Mouse (Mus musculus): ENCODE data around the gene Ddx23. TPM values are rescaled to one million over a fixed set of nuclear protein-coding genes. Genes with fewer than 3 reads are reported as not detected.

The Ddx23 gene
- polyA plus RNA-seq, 1 experiment from 2014 or later = 109 TPM

DNA sequence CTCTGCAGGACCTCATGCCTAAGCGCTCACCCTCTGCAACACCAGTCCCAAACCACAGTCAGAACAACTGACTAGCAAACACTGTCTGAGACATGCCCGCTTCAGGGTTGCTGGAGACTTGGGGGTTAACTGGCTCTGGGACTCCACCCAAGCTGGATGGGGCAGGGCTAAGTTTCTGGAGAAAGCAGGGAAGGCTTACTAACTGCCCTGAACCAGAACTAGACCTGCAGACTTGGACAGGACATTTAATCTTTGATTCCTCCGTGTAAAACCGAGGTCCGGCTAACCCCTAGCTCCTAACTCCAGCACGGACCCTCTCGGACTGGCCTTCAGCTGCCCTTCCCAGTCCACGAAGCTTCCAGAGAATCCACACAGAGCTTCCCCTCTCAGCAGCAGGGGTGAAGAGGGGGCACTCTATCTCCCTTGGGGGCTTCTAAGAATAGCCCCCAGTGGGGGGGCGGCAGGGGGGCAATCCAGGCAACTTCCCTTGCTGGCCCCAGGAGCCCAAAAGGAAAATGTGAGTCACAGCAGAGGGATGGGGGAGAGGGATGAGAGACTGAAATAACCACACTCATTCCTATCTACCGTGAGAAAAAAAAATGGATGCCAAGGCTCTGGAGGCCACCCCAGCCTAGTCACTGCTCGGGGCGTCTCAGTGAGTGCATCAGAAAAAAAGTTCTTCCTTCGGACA, 60.4 kb downstream of the Ddx23 start:
- ATAC-seq = peak; percentile 51
- TF ChIP-seq CTCF (IDR thresholded peaks at IDR 0.05) = no peak
- in situ Hi-C loops (cut with MboI; ENCODE audit: low pct_unique_long_range_greater_than_20kb) = no loop called here
- H3K27me3 ChIP-seq = no peaks in the 10 kb centered on the region
- CTCF ChIA-PET = interaction anchor here (0.8 to 2.9 kb wide), 3 partner anchors 22 to 30 kb away, joined by 3 to 12 read pairs (median 9); no protein-coding TSS in a partner anchor
- POLR2A ChIA-PET = interaction anchor here (0.7 to 1.1 kb wide), 4 partner anchors 10 to 79 kb away, joined by 3 to 5 read pairs (median 4); no protein-coding TSS in a partner anchor
- peak; percentile 59 for DNase-seq (ENCODE audit: low read depth, low spot score)

DNA sequence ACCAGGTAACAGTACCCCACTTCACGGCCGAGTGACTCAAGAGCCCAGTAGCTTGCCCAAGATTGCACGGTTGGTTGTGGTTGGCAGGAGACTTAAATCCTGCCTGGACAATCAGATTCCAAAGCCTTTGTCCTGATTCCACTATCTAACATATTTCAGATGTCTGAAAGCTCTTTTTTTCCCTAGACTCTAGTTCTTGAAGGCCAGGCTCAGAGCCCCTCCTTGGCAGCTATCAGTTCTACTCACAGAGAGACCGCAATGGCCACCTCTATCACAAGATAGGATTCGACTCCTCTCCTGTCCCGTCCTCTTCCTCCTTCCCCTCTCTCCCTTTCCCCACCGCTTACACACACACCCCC, 60.9 kb downstream of the Ddx23 start:
- ChIA-PET POLR2A (interaction anchor here (0.7 to 1.1 kb wide), 4 partner anchors 10 to 79 kb away, joined by 3 to 5 read pairs (median 4); no protein-coding TSS in a partner anchor), CTCF (interaction anchor here (0.8 to 1.7 kb wide), 3 partner anchors 15 to 30 kb away, joined by 3 to 9 read pairs (median 7); no protein-coding TSS in a partner anchor)
- in situ Hi-C loops (cut with MboI; ENCODE audit: low pct_unique_long_range_greater_than_20kb) = no loop called here
- ATAC-seq = no peak
- TF ChIP-seq CTCF (IDR thresholded peaks at IDR 0.05) = no peak
- H3K27me3 ChIP-seq = no peaks in the 10 kb centered on the region
- no peak for DNase-seq (ENCODE audit: low read depth, low spot score)

DNA sequence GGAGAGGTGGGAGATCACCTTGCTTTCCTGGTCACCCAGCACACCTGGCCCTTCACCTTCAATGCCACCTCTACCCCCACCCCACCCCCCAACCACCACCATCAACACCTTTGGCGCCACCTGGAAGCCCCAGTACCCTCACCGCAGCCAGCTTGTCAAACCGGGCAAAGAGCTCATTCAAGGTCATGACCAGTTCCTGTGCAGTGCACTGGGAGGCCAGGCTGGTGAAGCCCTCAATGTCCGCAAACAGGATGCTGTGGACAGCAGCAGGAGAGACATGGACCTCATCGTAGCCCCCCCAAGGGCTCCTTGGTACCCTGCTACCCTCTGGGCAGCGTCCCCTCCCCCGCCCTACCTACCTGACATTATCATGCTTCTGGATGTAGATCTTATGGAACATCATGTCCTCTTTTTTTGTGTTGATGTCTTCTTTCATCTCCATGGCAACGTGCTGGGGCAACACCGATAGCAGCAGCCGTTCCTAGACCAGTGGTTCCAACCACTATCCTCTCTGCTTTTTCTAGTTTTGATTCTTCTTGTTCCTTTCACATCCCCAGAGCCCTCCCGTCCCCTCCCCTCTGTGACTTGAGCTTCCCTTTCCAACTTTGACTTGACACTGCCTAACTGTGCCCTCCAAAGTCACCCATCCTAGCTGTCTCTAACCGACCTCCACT, 62.5 kb downstream of the Ddx23 start:
- DNase-seq (ENCODE audit: low read depth, low spot score) (no peak), ATAC-seq (no peak)
- POLR2A ChIA-PET = interaction anchor here (1.0 to 1.3 kb wide), 3 partner anchors 10 kb away, joined by 4 read pairs; partner anchors contain the start of gene Adcy6
- CTCF ChIA-PET = interaction anchor here (1.7 kb wide), 1 partner anchor 17 kb away, joined by 7 read pairs; no protein-coding TSS in a partner anchor
- TF ChIP-seq CTCF (IDR thresholded peaks at IDR 0.05) = no peak
- in situ Hi-C loops (cut with MboI; ENCODE audit: low pct_unique_long_range_greater_than_20kb) = no loop called here
- H3K27me3 ChIP-seq = no peaks in the 10 kb centered on the region

DNA sequence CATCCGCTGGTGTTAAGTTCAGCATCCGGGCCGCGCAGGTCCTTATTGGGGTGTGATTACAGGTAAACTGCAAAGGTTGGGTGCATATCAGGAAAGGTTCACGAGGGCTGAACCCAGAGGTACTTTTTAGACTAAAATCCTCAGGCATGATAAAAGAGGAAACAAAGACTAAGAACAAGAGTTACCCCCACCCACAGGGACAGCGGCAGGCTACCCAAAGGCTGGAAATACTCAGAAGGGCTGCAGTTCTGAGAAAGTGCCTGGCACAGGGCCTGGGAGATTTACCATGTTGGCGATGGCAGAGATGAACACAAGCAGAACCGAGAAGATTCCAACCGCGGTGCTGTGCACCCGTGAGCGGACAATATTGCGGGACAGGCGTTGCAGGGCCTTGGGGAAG, 66.1 kb downstream of the Ddx23 start:
- CTCF ChIA-PET = interaction anchor here (0.8 to 1.1 kb wide), 2 partner anchors 8 to 112 kb away, joined by 3 read pairs; partner anchors contain the start of gene Ccdc65
- no peak for TF ChIP-seq CTCF (IDR thresholded peaks at IDR 0.05)
- in situ Hi-C loops (cut with MboI; ENCODE audit: low pct_unique_long_range_greater_than_20kb) = no loop called here
- POLR2A ChIA-PET = no interaction called here
- H3K27me3 ChIP-seq = no peaks in the 10 kb centered on the region
- no peak for DNase-seq (ENCODE audit: low read depth, low spot score)
- ATAC-seq = no peak

Other genes starting within 250 kb of the Ddx23 start
- gene Olfr282, start 231.7 kb downstream of the Ddx23 start, polyA plus RNA-seq (2021) = not detected
- gene Olfr281, start 210.3 kb downstream of the Ddx23 start, polyA plus RNA-seq (2021) = not detected
- not detected for gene OR5BS1P, start 193.0 kb downstream of the Ddx23 start, polyA plus RNA-seq (2021)
- not detected for gene Lalba, start 180.2 kb downstream of the Ddx23 start, polyA plus RNA-seq (2021)
- gene Olfr279, start 170.5 kb downstream of the Ddx23 start, polyA plus RNA-seq (2021) = not detected
- 91.6 TPM for gene Kansl2, start 128.6 kb downstream of the Ddx23 start, polyA plus RNA-seq (2021)
- 30.2 TPM for gene Ccnt1, start 92.0 kb downstream of the Ddx23 start, polyA plus RNA-seq (2021)
- 0.26 TPM for gene 4930415O20Rik, start 91.9 kb downstream of the Ddx23 start, polyA plus RNA-seq (2021)
- 114 TPM for gene Adcy6, start 52.8 kb downstream of the Ddx23 start, polyA plus RNA-seq (2021)
- 69.7 TPM for gene Cacnb3, start 32.1 kb downstream of the Ddx23 start, polyA plus RNA-seq (2021)
- gene Rnd1, start 14.6 kb upstream of the Ddx23 start, polyA plus RNA-seq (2021) = 14.8 TPM
- 7.6 TPM for gene Ccdc65, start 45.3 kb upstream of the Ddx23 start, polyA plus RNA-seq (2021)
- 0.41 TPM for gene Fkbp11, start 65.3 kb upstream of the Ddx23 start, polyA plus RNA-seq (2021)
- 136 TPM for gene Arf3, start 100.3 kb upstream of the Ddx23 start, polyA plus RNA-seq (2021)
- gene Wnt10b, start 115.3 kb upstream of the Ddx23 start, polyA plus RNA-seq (2021) = not detected
- not detected for gene Wnt1, start 127.0 kb upstream of the Ddx23 start, polyA plus RNA-seq (2021)
- gene Ddn, start 146.6 kb upstream of the Ddx23 start, polyA plus RNA-seq (2021) = not detected
- gene Prkag1, start 168.6 kb upstream of the Ddx23 start, polyA plus RNA-seq (2021) = 89.5 TPM
- 29.6 TPM for gene Kmt2d, start 208.3 kb upstream of the Ddx23 start, polyA plus RNA-seq (2021)
- 17.0 TPM for gene Rhebl1, start 231.6 kb upstream of the Ddx23 start, polyA plus RNA-seq (2021)
- gene Dhh, start 235.6 kb upstream of the Ddx23 start, polyA plus RNA-seq (2021) = not detected